Mouse (Mus musculus) midbrain, embryonic 11.5 days (tissue): ENCODE measurements at regions not wholly inside any gene's neighbourhood (a gene's known extent, or its start where the extent isn't known, plus 50 kb on each side); places are given as distances from the start of the nearest gene placed in this dataset.

Experiments used
- ATAC-seq: fragments of 200-750 bp; cut with Nextera tagmentation; 2 replicates; pipeline ENCODE4 v1.8.0; 2017; ENCODE audit warnings: moderate TSS enrichment, moderate library complexity; ENCODE audit not compliant: low FRiP score
- DNase-seq: peaks from one replicate; pipeline ENCODE4 v3.0.0; 2015; ENCODE audit warnings: low spot score; ENCODE audit errors: missing footprints
- H3K27ac ChIP-seq: fragments of 300-500 bp; sonication (generic); 2 replicates; pipeline ENCODE4 v1.5.1; 2014; ENCODE audit warnings: low read depth, low read length
- H3K27me3 ChIP-seq: fragments of 300-500 bp; sonication (generic); 2 replicates; pipeline ENCODE4 v1.6.1; 2014; ENCODE audit warnings: mild to moderate bottlenecking, low read length, moderate library complexity, mixed read lengths; ENCODE audit not compliant: control insufficient read depth, insufficient read depth
- H3K36me3 ChIP-seq: fragments of 300-500 bp; sonication (generic); 2 replicates; pipeline ENCODE4 v1.6.1; 2014; ENCODE audit warnings: mild to moderate bottlenecking, low read length, moderate library complexity, mixed read lengths; ENCODE audit not compliant: control insufficient read depth, insufficient read depth
- H3K4me1 ChIP-seq: fragments of 300-500 bp; sonication (generic); 2 replicates; pipeline ENCODE4 v1.6.1; 2014; ENCODE audit warnings: low read length; ENCODE audit not compliant: control insufficient read depth, insufficient read depth
- H3K4me2 ChIP-seq: fragments of 300-500 bp; sonication (generic); 2 replicates; pipeline ENCODE4 v1.6.1; 2014; ENCODE audit warnings: mild to moderate bottlenecking, moderate library complexity
- H3K4me3 ChIP-seq: fragments of 300-500 bp; sonication (generic); 2 replicates; pipeline ENCODE4 v1.5.1; 2014; ENCODE audit warnings: low read depth, low read length
- H3K9ac ChIP-seq: fragments of 300-500 bp; sonication (generic); 2 replicates; pipeline ENCODE4 v1.6.1; 2014; ENCODE audit warnings: low read length
- H3K9me3 ChIP-seq: fragments of 300-500 bp; sonication (generic); 2 replicates; pipeline ENCODE4 v1.6.1; 2016; ENCODE audit warnings: low read length; ENCODE audit not compliant: control insufficient read depth
- WGBS: fragments of 180-500 bp; shearing (Covaris S2); extraction: QIAGEN DNeasy Blood & Tissue Kit; methylation state at CpG from one replicate; pipeline ENCODE4 v1.1.7; 2014; 5-methylcytosine and 5-hydroxymethylcytosine counted together

GRCm38 (mm10) chr3:96343471-96344120, 49.8 kb upstream of the Fcgr1 start:
- H3K36me3 ChIP-seq: no peaks in the 10 kb centered on the region
- no peak overlapping the region for H3K4me3 ChIP-seq
- 1% methylated on average over 27 of the region's 27 CpGs for WGBS
- ATAC-seq (no peak), DNase-seq (peak; percentile 90)
- H3K4me2 ChIP-seq: no peak overlapping the region
- H3K9me3 ChIP-seq: no peaks in the 10 kb centered on the region
- peaks cover 40% of the 10 kb centered on the region for H3K27me3 ChIP-seq
- H3K4me1 ChIP-seq: no peaks in the 10 kb centered on the region
- H3K27ac ChIP-seq: no peak overlapping the region
- H3K9ac ChIP-seq: no peak overlapping the region
